Mouse (Mus musculus) kidney, embryonic 15.5 days (tissue): Measurements from ENCODE around the gene 0610037L13Rik. TPM values are rescaled to one million over a fixed set of nuclear protein-coding genes. Genes with fewer than 3 reads are reported as not detected.

ENCODE experiments used
- ATAC-seq: fragments of 200-750 bp; cut with Nextera tagmentation; replicated peaks from 2 replicates; pipeline ENCODE4 v1.8.0; 2017; ENCODE audit warnings: moderate TSS enrichment; ENCODE audit not compliant: low FRiP score
- H3K27ac ChIP-seq: fragments of 300-500 bp; sonication (generic); 2 replicates; pipeline ENCODE4 v1.5.1; 2015; ENCODE audit warnings: mild to moderate bottlenecking, inconsistent platforms
- H3K27me3 ChIP-seq: fragments of 300-500 bp; sonication (generic); 2 replicates; pipeline ENCODE4 v1.6.1; 2015; ENCODE audit warnings: inconsistent platforms
- H3K36me3 ChIP-seq: fragments of 300-500 bp; sonication (generic); 2 replicates; pipeline ENCODE4 v1.6.1; 2015; ENCODE audit warnings: inconsistent platforms
- H3K4me1 ChIP-seq: fragments of 300-500 bp; sonication (generic); 2 replicates; pipeline ENCODE4 v1.6.1; 2015; ENCODE audit warnings: inconsistent platforms
- H3K4me2 ChIP-seq: fragments of 300-500 bp; sonication (generic); 2 replicates; pipeline ENCODE4 v1.6.1; 2015; ENCODE audit warnings: moderate library complexity, mild to moderate bottlenecking, inconsistent platforms
- H3K4me3 ChIP-seq: fragments of 300-500 bp; sonication (generic); replicated peaks from 2 replicates; pipeline ENCODE4 v1.5.1; 2015; ENCODE audit warnings: mild to moderate bottlenecking, inconsistent platforms
- H3K9ac ChIP-seq: fragments of 300-500 bp; sonication (generic); 2 replicates; pipeline ENCODE4 v1.6.1; 2015; ENCODE audit warnings: mild to moderate bottlenecking, inconsistent platforms
- H3K9me3 ChIP-seq: fragments of 300-500 bp; sonication (generic); replicated peaks from 2 replicates; pipeline ENCODE4 v1.6.1; 2016; ENCODE audit warnings: inconsistent platforms
- WGBS: fragments of 180-500 bp; shearing (Covaris S2); methylation state at CpG from one replicate; pipeline ENCODE4 v1.1.7; 2015; ENCODE audit warnings: mixed read lengths; 5-methylcytosine and 5-hydroxymethylcytosine counted together
- polyA plus RNA-seq: library from polyadenylated mRNA; unstranded; fragments of >200 nt; fragmentation: Nextera tagmentation; extraction: Ambion mirVana; gene quantifications from 2 replicates; pipeline ENCODE4 v1.2.1, GENCODE M21; 2015

The 0610037L13Rik gene
- polyA plus RNA-seq = 122 and 135 TPM in 2 replicates

DNA sequence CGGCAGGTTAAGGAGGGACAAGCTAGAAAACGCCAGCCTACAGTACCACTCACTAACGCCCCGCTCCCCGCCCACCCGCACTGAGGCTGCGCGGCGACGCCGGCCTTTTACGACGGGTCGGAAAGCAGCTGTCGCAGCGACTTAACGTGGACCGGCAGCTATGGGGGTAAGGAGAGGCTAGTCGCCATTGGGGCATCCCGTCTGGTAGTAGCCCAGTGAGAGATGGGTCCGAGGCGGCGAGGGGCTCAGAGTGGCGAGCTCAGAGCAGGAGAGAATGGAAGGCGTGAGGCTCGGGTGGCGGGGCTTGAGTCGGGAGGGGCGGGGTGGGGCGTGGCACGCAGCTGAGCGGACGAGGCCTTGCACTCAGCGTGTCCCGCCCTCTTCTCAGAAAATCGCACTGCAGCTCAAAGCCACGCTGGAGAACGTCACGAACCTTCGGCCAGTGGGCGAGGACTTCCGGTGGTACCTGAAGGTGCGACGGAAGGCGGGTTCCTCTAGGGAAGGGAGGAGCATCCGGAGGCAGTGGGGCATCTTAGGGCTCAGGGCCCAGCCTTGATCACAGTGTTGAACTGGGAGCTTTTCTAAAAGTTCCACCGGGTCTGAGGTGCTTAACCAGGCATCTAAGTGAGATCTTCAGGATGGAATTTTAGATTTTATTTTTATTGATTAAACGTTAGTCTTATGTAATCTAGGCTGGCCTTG, at the start of gene 0610037L13Rik:
Gene 0610037L13Rik (plus strand): TSS at position 83 of the 702 bp plus-strand sequence.
- H3K9me3 ChIP-seq = no peaks in the 10 kb centered on the region
- under 1% methylated on average over 48 of the region's 48 CpGs for WGBS
- peaks cover 62% of the 10 kb centered on the region for H3K36me3 ChIP-seq
- H3K4me2 ChIP-seq = peak within 1 kb of the TSS; percentile 88
- no peaks in the 10 kb centered on the region for H3K27me3 ChIP-seq
- H3K4me3 ChIP-seq = peak within 1 kb of the TSS; percentile 69
- ATAC-seq = peak; percentile 94
- peak within 1 kb of the TSS; percentile 68 for H3K9ac ChIP-seq
- peaks cover 16% of the 10 kb centered on the region for H3K4me1 ChIP-seq
- peak within 1 kb of the TSS; percentile 96 for H3K27ac ChIP-seq

DNA sequence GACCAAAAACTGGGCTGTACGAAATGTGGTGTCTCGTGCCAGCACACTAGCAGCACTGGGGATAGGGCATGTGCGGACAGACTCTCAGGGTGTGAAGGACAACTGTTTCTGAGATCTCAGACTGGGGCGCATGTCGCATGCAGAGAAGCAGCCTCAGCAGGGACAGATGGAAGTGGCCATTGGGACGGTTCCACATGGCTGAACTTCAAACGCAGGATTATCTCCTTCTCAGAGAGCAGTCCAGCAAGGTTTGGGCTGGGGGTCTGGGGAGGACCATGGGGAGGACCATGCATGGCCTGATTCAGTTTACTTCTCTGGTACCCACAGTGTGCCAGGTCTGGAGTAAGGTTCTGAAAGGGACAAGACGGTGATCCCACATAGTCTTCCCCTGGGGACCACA, 45.9 kb upstream of the 0610037L13Rik start:
- no peak overlapping the region for H3K4me2 ChIP-seq
- no peak overlapping the region for H3K9ac ChIP-seq
- H3K27ac ChIP-seq = no peak overlapping the region
- H3K27me3 ChIP-seq = peaks cover 26% of the 10 kb centered on the region
- H3K9me3 ChIP-seq = no peaks in the 10 kb centered on the region
- H3K4me1 ChIP-seq = peaks cover 5% of the 10 kb centered on the region; the same call in 1 of the 2 replicates
- no peaks in the 10 kb centered on the region for H3K36me3 ChIP-seq
- H3K4me3 ChIP-seq = no peak overlapping the region
- no peak for ATAC-seq
- 77% methylated on average over 8 of the region's 8 CpGs for WGBS

DNA sequence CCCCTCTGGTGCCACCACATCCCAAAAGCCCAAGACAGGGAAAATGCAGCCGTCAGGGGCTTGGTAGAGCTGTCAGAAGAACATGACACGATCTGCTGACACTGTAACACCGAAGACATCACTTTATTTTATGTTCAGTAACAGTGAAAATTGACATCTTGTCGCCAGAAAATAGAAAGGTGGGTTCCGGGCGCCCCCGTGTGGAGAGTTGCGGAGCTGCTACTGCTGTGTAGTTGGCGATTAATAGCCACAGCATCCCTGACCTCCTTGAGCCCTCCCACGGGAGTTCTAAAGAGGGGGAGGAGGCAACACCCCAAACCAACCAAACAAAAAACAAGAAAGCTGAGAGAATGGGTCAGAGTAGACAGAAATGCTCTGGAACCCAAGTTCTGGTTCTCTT, 44.6 kb upstream of the 0610037L13Rik start:
- Histone ChIP-seq H3K4me3 (no peak overlapping the region), H3K9me3 (no peaks in the 10 kb centered on the region), H3K27ac (no peak overlapping the region), H3K9ac (no peak overlapping the region), H3K4me2 (no peak overlapping the region), H3K4me1 (peaks cover 5% of the 10 kb centered on the region; the same call in 1 of the 2 replicates), H3K27me3 (peaks cover 26% of the 10 kb centered on the region), H3K36me3 (no peaks in the 10 kb centered on the region)
- WGBS = 2% methylated on average over 10 of the region's 10 CpGs
- ATAC-seq = no peak

DNA sequence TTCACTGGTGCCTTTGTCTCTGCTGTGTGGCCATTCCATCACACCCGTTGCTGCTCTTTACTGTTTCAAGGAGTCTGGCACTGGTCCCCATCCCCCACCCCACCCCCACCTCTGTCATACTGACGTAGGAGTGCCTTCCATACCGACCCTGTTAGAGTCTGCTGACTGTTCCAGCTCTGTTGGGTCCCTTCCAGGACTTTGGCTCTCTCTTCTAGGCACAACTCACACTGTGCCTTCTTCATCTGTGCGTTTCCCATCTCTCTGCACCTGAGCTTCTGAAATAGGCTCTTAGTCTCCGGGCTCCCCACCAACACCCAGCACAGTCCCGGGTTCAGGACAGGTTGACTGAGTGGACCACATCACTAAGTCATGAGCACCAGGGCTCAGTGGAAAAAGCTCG, 42.8 kb upstream of the 0610037L13Rik start:
- peaks cover 5% of the 10 kb centered on the region; the same call in 1 of the 2 replicates for H3K4me1 ChIP-seq
- no peak overlapping the region; the same call in 1 of the 2 replicates for H3K4me2 ChIP-seq
- 78% methylated on average over 7 of the region's 7 CpGs for WGBS
- no peak overlapping the region for H3K4me3 ChIP-seq
- H3K27ac ChIP-seq = no peak overlapping the region
- no peaks in the 10 kb centered on the region for H3K9me3 ChIP-seq
- H3K9ac ChIP-seq = no peak overlapping the region
- H3K27me3 ChIP-seq = peaks cover 26% of the 10 kb centered on the region
- no peak for ATAC-seq
- no peaks in the 10 kb centered on the region for H3K36me3 ChIP-seq

DNA sequence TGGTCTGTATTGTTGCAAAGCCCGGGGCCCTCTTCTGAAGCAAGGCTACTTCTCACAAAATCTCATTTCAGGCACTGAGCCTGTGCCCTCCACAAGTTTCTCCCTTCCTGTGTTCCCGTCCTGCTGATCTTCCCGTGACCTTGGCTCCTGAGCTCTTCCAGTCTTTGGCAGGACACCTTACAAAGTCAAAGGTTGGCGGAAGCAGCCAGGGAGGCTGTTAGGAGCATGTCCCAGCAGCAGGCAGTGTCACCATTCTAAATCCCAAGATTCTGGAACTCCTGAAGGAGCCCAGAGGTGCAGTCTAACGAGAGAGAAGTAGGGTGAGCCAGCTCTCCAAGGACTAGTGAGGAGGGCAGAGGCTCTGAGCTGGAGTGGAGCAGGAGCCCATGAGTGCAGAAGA, 41.1 kb upstream of the 0610037L13Rik start:
- 77% methylated on average over 5 of the region's 5 CpGs for WGBS
- no peak overlapping the region for H3K27ac ChIP-seq
- no peak for ATAC-seq

DNA sequence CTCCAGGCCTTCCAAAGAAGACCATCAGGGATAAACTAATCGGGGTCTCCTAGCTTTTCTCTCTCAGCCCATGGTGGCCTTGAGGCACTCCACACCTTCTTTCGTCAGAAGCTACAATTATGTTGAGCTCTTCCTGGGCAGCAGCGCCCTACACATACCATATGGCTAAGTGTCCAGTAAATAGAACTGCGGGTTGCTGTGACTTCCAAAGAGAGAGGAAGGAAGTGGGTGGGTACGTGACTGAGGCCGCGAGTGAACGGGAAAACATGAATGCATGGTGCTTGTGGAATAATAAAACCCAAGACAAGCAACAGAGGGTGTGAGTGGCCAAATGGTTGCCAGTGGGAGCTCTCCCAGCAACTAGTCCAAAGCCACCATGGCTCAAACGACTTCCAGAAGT, 40.0 kb upstream of the 0610037L13Rik start:
- H3K36me3 ChIP-seq = no peaks in the 10 kb centered on the region
- H3K4me3 ChIP-seq = no peak overlapping the region
- no peak overlapping the region for H3K27ac ChIP-seq
- H3K9me3 ChIP-seq = no peaks in the 10 kb centered on the region
- no peak overlapping the region for H3K4me2 ChIP-seq
- WGBS = 42% methylated on average over 9 of the region's 9 CpGs
- peaks cover 26% of the 10 kb centered on the region for H3K27me3 ChIP-seq
- peaks cover 5% of the 10 kb centered on the region; the same call in 1 of the 2 replicates for H3K4me1 ChIP-seq
- H3K9ac ChIP-seq = no peak overlapping the region
- ATAC-seq = no peak

More for the DNA sequence above, 41.1 kb upstream of the 0610037L13Rik start:
- Histone ChIP-seq H3K9me3 (no peaks in the 10 kb centered on the region), H3K9ac (no peak overlapping the region), H3K4me3 (no peak overlapping the region), H3K36me3 (no peaks in the 10 kb centered on the region), H3K27me3 (peaks cover 26% of the 10 kb centered on the region), H3K4me1 (peaks cover 5% of the 10 kb centered on the region; the same call in 1 of the 2 replicates), H3K4me2 (no peak overlapping the region)

DNA sequence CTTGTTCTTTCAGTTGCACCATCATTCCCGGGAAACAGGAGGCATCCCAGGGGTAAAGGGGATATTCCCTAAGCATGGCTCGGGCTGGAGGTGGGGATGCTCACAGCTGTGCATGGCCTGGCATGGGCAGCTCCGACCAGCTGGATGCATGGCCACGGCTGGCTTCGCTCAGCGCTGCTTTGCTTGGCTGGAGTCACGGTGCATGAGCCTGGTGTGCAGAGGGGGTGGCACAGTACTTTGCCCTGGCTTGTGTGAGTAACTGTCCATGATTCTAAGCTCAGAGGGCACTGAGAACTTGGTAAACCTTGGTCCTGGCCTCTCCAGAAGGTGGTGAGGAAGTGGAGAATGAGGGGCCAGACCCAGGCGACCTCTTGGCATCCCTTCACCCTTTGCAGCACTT, 39.5 kb upstream of the 0610037L13Rik start:
- Histone ChIP-seq H3K4me2 (no peak overlapping the region), H3K4me1 (peaks cover 5% of the 10 kb centered on the region; the same call in 1 of the 2 replicates)

DNA sequence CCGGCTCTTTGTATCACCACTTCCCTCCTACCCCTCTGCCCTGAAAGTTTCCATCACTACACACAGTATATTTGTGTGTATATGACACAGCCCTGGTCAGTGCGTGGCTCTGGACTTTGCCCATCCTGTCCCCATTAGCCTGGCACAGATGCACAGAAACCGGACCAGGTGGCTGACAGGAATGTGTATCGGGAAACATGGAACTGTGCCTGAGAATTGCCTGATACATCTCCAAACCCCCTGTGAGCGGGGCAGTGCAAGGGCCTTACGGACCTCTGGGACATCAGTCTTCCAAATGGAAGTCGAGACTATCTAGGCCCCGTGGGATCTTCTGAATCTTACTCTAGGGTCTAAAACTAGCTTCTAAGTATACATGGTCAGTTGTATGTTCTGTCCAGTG, 36.3 kb upstream of the 0610037L13Rik start:
- no peak overlapping the region for H3K4me2 ChIP-seq
- no peaks in the 10 kb centered on the region for H3K27me3 ChIP-seq
- 91% methylated on average over 8 of the region's 8 CpGs for WGBS
- ATAC-seq = no peak
- no peak overlapping the region for H3K4me3 ChIP-seq
- H3K9ac ChIP-seq = no peak overlapping the region
- H3K36me3 ChIP-seq = no peaks in the 10 kb centered on the region
- H3K9me3 ChIP-seq = no peaks in the 10 kb centered on the region
- H3K4me1 ChIP-seq = no peaks in the 10 kb centered on the region
- no peak overlapping the region for H3K27ac ChIP-seq

More for the DNA sequence above, 39.5 kb upstream of the 0610037L13Rik start:
- no peaks in the 10 kb centered on the region for H3K9me3 ChIP-seq
- 86% methylated on average over 8 of the region's 8 CpGs for WGBS
- no peaks in the 10 kb centered on the region for H3K36me3 ChIP-seq
- ATAC-seq = no peak
- H3K4me3 ChIP-seq = no peak overlapping the region
- H3K27me3 ChIP-seq = peaks cover 26% of the 10 kb centered on the region
- H3K27ac ChIP-seq = no peak overlapping the region
- H3K9ac ChIP-seq = no peak overlapping the region

DNA sequence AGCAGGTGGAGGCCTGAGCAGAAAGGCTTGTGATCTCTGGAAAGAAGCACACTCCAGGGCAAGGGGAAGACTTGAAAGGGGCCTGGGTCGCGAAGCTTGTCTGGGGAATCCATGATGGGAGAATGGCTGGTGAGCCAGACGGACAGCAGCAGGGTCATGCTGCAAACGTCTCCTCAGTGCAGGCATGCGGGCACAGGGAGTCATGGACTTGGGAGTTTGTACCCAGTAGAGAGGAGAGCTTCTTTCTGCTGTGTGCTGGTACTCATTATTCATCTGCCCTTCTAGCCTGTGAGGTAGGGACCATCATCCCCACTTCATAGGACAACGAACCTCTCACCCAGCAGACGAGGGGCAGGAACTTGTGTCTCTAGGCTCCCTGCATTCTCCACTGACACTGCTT, 35.8 kb upstream of the 0610037L13Rik start:
- no peak overlapping the region for H3K27ac ChIP-seq
- H3K4me1 ChIP-seq = no peaks in the 10 kb centered on the region
- H3K27me3 ChIP-seq = no peaks in the 10 kb centered on the region
- no peaks in the 10 kb centered on the region for H3K9me3 ChIP-seq
- 90% methylated on average over 7 of the region's 7 CpGs for WGBS
- H3K4me3 ChIP-seq = no peak overlapping the region
- no peak overlapping the region for H3K9ac ChIP-seq
- H3K4me2 ChIP-seq = no peak overlapping the region
- H3K36me3 ChIP-seq = no peaks in the 10 kb centered on the region
- ATAC-seq = no peak

DNA sequence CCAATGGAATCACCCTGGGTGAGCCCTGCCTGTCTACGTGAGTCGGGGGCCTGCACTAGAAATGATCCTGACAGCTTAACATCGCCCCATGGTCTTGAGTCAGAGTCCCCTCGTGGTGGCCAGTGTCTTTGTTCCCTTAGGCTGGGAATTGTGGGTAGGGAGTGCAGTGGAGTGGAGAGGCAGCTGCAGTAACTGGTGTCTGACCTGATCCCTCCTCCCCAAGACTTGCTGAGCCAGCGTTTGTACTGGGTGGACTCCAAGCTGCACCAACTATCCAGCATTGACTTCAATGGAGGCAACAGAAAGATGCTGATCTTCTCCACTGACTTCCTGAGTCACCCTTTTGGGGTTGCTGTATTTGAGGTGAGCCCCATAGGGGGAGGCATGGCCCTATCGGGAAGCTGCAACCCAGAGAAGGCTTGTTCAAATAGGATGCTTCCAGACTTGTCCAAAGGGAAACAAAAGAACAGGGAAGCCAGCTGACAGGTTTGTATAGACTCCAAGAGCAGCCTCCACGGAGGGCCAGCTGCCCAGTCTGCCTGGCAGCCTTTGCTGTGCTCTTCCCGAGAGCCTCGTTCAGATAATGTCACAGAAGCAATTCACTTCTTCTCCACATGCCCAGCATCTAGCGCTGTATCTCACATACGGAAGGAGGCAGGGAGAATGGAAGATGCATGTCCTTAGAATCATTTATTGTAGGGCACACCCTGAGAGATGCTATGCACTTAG, 32.5 kb upstream of the 0610037L13Rik start:
- Histone ChIP-seq H3K9me3 (no peaks in the 10 kb centered on the region), H3K4me1 (no peaks in the 10 kb centered on the region), H3K27me3 (no peaks in the 10 kb centered on the region), H3K36me3 (no peaks in the 10 kb centered on the region), H3K4me2 (no peak overlapping the region), H3K9ac (no peak overlapping the region), H3K4me3 (no peak overlapping the region), H3K27ac (no peak overlapping the region)
- no peak for ATAC-seq
- WGBS = 78% methylated on average over 11 of the region's 11 CpGs

DNA sequence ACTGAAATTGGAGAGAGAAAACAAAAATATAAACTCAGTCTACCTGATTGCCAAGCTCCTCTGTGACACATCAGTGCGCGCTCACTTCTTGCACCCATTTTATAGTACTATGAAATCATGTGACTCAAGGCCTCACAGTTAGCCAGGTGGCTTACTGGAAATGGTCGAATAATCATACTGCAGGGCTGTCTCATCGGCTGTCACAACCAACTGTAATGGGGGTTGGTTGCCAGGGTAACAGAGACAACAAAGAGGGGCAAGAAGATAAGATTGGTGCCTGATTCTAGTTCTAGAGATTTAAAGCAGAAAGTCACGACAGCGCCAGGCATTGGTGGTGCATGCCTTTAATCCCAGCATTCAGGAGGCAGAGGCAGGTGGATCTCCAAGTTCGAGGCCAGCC, 30.6 kb upstream of the 0610037L13Rik start:
- no peak for ATAC-seq
- Histone ChIP-seq H3K4me2 (no peak overlapping the region), H3K4me3 (no peak overlapping the region), H3K9me3 (no peaks in the 10 kb centered on the region), H3K9ac (no peak overlapping the region), H3K27me3 (no peaks in the 10 kb centered on the region), H3K27ac (no peak overlapping the region), H3K4me1 (no peaks in the 10 kb centered on the region), H3K36me3 (no peaks in the 10 kb centered on the region)
- WGBS = 91% methylated on average over 7 of the region's 7 CpGs

DNA sequence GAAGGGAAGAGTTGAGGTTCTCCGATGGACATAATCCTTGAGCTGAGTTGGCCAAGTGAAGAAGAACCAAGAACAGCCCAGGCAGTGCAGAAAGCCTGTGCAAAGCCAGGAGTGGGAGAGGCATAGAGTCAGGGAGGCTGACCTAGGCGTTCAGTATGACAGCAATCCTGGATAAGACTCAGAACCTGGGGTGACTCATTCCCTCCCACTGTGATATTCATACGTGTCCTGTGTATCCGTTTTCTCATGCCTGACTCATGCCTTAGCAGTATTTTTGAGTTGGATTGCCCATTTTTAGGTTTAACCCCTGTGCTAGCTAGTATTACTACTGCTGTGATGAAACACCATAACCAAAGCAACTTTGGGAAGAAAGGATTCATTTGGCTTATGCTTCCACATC, 24.7 kb upstream of the 0610037L13Rik start:
- Histone ChIP-seq H3K4me2 (no peak overlapping the region), H3K4me3 (no peak overlapping the region), H3K9me3 (no peaks in the 10 kb centered on the region), H3K27me3 (no peaks in the 10 kb centered on the region), H3K36me3 (no peaks in the 10 kb centered on the region), H3K27ac (no peak overlapping the region), H3K4me1 (no peaks in the 10 kb centered on the region), H3K9ac (no peak overlapping the region)
- ATAC-seq = no peak
- 82% methylated on average over 4 of the region's 4 CpGs for WGBS
